Mouse (Mus musculus) hindbrain, embryonic 13.5 days (tissue): ENCODE results near the gene Rab5c. TPM values are rescaled to one million over a fixed set of nuclear protein-coding genes. Genes with fewer than 3 reads are reported as not detected.

Experiments used
- ATAC-seq: fragments of 200-750 bp; cut with Nextera tagmentation; 2 replicates; pipeline ENCODE4 v1.8.0; 2017; ENCODE audit warnings: moderate TSS enrichment; ENCODE audit not compliant: low FRiP score
- H3K27ac ChIP-seq: fragments of 300-500 bp; sonication (generic); 2 replicates; pipeline ENCODE4 v1.5.1; 2015; ENCODE audit warnings: inconsistent platforms, mild to moderate bottlenecking, moderate library complexity
- H3K27me3 ChIP-seq: fragments of 300-500 bp; sonication (generic); 2 replicates; pipeline ENCODE4 v1.6.1; 2015; ENCODE audit warnings: mild to moderate bottlenecking, inconsistent platforms
- H3K36me3 ChIP-seq: fragments of 300-500 bp; sonication (generic); 2 replicates; pipeline ENCODE4 v1.6.1; 2015; ENCODE audit warnings: mild to moderate bottlenecking, inconsistent platforms
- H3K4me1 ChIP-seq: fragments of 300-500 bp; sonication (generic); replicated peaks from 2 replicates; pipeline ENCODE4 v1.6.1; 2015; ENCODE audit warnings: inconsistent platforms
- H3K4me2 ChIP-seq: fragments of 300-500 bp; sonication (generic); 2 replicates; pipeline ENCODE4 v1.6.1; 2015; ENCODE audit warnings: inconsistent platforms, mild to moderate bottlenecking, moderate library complexity
- H3K4me3 ChIP-seq: fragments of 300-500 bp; sonication (generic); 2 replicates; pipeline ENCODE4 v1.5.1; 2015; ENCODE audit warnings: mild to moderate bottlenecking, inconsistent platforms
- H3K9ac ChIP-seq: fragments of 300-500 bp; sonication (generic); 2 replicates; pipeline ENCODE4 v1.6.1; 2015; ENCODE audit warnings: mild to moderate bottlenecking, inconsistent platforms
- H3K9me3 ChIP-seq: fragments of 300-500 bp; sonication (generic); 2 replicates; pipeline ENCODE4 v1.6.1; 2016; ENCODE audit warnings: inconsistent platforms
- WGBS: fragments of 180-500 bp; shearing (Covaris S2); methylation state at CpG from one replicate; pipeline ENCODE4 v1.1.7; 2015; 5-methylcytosine and 5-hydroxymethylcytosine counted together
- polyA plus RNA-seq: library from polyadenylated mRNA; unstranded; fragments of >200 nt; fragmentation: Nextera tagmentation; extraction: Ambion mirVana; gene quantifications from 2 replicates; pipeline ENCODE4 v1.2.1, GENCODE M21; 2015

Rab5c gene
- polyA plus RNA-seq, 1 experiment from 2014 or later: 28.2 TPM

DNA sequence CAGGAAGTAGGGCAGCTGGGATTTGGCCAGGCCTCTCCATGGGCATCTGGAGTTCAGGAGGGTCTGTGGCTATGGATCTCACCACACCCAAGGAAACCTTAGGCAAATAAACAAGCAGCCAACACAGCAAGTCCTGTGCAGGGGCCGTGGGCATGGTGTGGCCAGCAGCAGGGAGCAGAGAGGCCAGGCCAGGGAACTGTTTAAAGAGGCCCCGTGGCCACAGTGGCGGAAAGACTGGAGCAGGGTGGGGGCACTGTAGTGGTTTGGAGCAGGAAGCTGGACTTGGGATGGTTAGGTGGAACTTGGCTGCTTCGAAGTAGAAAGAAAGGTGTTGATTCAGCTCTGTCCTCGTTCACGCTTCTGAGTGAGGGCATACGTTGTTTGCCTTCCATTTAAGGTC lies 50.8 kb downstream of the Rab5c start:
- 85% methylated on average over 7 of the region's 7 CpGs for WGBS
- H3K4me1 ChIP-seq: peaks cover 7% of the 10 kb centered on the region
- H3K4me2 ChIP-seq: no peak overlapping the region
- H3K4me3 ChIP-seq: no peak overlapping the region
- no peak for ATAC-seq
- H3K36me3 ChIP-seq: no peaks in the 10 kb centered on the region
- H3K9ac ChIP-seq: no peak overlapping the region
- no peak overlapping the region for H3K27ac ChIP-seq
- peaks cover 26% of the 10 kb centered on the region for H3K27me3 ChIP-seq
- H3K9me3 ChIP-seq: no peaks in the 10 kb centered on the region

DNA sequence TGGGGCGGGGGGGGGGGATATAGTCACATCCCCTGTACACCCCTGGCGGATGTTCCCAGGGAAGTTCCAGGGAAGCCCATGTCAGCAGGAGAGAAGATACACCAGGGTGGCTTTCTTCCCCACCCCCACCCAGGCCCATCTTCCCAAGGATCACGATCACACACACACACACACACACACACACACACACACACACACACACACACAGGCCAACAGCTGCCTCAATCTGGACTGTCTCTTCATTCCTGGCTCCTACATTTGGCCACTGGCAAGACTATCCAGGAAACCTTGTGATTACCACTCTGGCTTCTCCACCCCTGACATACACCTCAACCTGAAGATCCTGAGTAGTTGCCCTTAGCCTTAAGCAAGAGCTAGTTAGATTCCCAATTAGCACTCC lies 52.6 kb downstream of the Rab5c start:
- H3K4me1 ChIP-seq: no peaks in the 10 kb centered on the region
- no peak overlapping the region for H3K9ac ChIP-seq
- H3K36me3 ChIP-seq: no peaks in the 10 kb centered on the region
- WGBS: 88% methylated on average over 2 of the region's 3 CpGs
- no peak overlapping the region for H3K4me2 ChIP-seq
- H3K4me3 ChIP-seq: no peak overlapping the region
- no peak for ATAC-seq
- H3K27me3 ChIP-seq: peaks cover 7% of the 10 kb centered on the region
- H3K9me3 ChIP-seq: no peaks in the 10 kb centered on the region
- H3K27ac ChIP-seq: no peak overlapping the region

DNA sequence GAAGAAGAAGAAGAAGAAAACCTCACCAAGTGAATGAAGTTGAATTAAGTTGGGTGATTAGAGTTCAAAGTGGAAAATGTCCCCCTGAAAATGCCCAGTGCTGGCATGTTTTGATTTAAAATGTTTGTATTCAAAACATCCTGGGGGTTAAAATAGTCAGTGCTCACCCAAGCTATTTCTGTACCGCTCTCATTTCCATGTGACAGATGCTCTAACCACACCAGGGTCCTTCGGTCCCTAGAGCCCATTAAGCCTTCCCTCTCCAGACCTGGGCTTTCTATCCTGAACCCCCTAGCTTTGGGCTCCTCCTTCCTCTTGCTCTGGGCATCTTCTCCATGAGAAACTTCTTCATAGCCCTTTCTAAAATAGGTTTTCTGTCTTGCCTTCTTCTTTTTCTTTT lies 53.9 kb downstream of the Rab5c start:
- WGBS: 77% methylated on average over 2 of the region's 2 CpGs
- ATAC-seq: no peak
- Histone ChIP-seq H3K27me3 (no peaks in the 10 kb centered on the region), H3K27ac (no peak overlapping the region), H3K9ac (no peak overlapping the region), H3K4me3 (no peak overlapping the region), H3K4me2 (no peak overlapping the region), H3K36me3 (no peaks in the 10 kb centered on the region), H3K4me1 (no peaks in the 10 kb centered on the region), H3K9me3 (no peaks in the 10 kb centered on the region)

DNA sequence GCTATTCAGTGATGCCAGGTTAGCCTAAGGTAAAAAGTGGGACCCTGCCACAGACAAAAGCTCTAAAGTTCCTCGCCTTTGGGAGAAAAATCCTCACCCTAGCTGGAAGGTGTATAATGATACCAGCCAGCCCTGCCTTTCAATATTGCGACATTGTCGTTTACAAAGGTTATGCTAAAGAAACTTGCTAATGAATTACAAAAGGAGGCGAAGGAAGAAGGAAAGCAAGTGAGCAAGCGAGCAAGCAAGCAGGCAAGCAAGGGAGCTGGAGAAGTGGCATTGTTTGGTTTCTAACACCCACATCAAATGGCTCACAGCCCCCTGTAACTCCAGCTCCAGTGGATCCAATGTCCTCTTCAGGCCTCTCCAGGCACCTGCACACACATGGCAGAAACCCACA lies 55.5 kb downstream of the Rab5c start:
- no peaks in the 10 kb centered on the region for H3K36me3 ChIP-seq
- WGBS: 67% methylated on average over 5 of the region's 5 CpGs
- no peaks in the 10 kb centered on the region for H3K27me3 ChIP-seq
- H3K9me3 ChIP-seq: no peaks in the 10 kb centered on the region
- no peak overlapping the region for H3K4me2 ChIP-seq
- H3K27ac ChIP-seq: no peak overlapping the region
- no peak overlapping the region for H3K4me3 ChIP-seq
- no peak for ATAC-seq
- H3K4me1 ChIP-seq: no peaks in the 10 kb centered on the region
- H3K9ac ChIP-seq: no peak overlapping the region

DNA sequence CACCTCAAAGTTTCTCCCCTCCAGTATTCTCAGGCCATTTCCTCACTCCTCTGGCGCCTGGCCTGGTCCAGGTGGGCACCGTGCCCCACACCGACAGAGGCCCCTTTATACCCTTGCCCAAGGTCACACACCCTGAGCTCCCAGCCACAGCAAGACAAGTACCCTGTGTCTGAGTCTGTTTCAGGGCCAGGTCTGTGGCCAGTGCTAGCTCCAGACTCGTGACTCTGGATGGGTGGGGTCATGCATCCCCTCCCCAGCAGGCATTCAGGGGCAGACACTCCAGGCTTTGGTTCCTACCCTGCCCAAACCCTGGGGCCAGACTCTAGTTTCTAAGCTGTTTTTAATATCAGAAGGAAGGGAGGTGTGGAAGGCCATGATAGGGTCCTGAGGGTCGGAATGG lies 56.2 kb downstream of the Rab5c start:
- Histone ChIP-seq H3K9me3 (no peaks in the 10 kb centered on the region), H3K27me3 (no peaks in the 10 kb centered on the region; the same call in 1 of the 2 replicates), H3K4me2 (no peak overlapping the region), H3K4me1 (no peaks in the 10 kb centered on the region), H3K27ac (no peak overlapping the region), H3K4me3 (no peak overlapping the region), H3K36me3 (no peaks in the 10 kb centered on the region), H3K9ac (no peak overlapping the region)
- ATAC-seq: no peak
- WGBS: 78% methylated on average over 5 of the region's 5 CpGs

DNA sequence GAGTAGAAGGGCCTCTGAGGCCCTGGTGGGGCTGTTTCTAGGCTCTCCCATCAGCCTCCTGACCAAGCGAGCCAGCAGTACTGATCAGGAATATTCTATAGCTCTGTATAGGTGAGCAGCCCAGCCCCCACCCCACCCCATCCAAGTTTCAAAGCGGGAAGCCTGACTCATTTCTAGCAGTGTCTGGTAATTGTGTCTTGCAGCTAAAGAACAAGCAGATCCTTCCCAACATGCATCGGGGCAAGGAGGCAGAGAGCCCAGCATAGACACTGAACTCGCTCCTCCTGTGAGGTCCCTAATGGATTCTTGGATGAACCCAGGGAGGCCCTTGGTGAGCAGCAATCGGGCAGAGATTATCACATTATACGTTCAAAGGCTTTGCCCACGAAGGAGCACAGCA lies 60.2 kb downstream of the Rab5c start:
- Histone ChIP-seq H3K4me3 (no peak overlapping the region), H3K36me3 (no peaks in the 10 kb centered on the region), H3K9ac (no peak overlapping the region), H3K27ac (no peak overlapping the region), H3K9me3 (no peaks in the 10 kb centered on the region), H3K27me3 (peaks cover 16% of the 10 kb centered on the region), H3K4me1 (peaks cover 8% of the 10 kb centered on the region), H3K4me2 (no peak overlapping the region)
- ATAC-seq: no peak
- WGBS: 65% methylated on average over 7 of the region's 7 CpGs

DNA sequence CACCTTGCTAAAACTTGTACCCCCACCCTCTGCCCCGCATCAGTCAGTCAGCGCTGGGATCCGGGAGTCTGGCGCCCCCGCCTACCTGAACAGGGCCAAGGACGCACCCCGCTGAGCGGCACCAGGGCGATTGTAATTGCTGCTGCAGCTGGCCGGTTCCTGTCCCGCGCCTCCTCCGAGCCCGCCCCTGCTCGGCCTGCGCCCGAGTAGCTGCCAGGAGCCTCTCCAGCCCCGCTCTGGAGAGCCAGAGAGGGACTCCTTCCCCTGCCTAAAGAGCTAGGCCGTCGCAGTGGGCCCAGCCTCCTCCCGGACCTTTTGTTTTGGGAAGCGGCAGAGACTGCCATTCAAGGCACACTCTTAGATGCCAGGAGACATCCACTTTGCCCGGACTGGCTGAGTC lies 64.8 kb downstream of the Rab5c start:
- peaks cover 5% of the 10 kb centered on the region; the same call in 1 of the 2 replicates for H3K9me3 ChIP-seq
- peaks cover 26% of the 10 kb centered on the region for H3K27me3 ChIP-seq
- H3K4me1 ChIP-seq: peaks cover 9% of the 10 kb centered on the region
- H3K9ac ChIP-seq: peak overlapping the region; percentile 67
- ATAC-seq: no peak
- H3K4me3 ChIP-seq: no peak overlapping the region
- no peak overlapping the region for H3K27ac ChIP-seq
- H3K4me2 ChIP-seq: peak overlapping the region; percentile 40
- H3K36me3 ChIP-seq: no peaks in the 10 kb centered on the region
- under 1% methylated on average over 22 of the region's 23 CpGs for WGBS

DNA sequence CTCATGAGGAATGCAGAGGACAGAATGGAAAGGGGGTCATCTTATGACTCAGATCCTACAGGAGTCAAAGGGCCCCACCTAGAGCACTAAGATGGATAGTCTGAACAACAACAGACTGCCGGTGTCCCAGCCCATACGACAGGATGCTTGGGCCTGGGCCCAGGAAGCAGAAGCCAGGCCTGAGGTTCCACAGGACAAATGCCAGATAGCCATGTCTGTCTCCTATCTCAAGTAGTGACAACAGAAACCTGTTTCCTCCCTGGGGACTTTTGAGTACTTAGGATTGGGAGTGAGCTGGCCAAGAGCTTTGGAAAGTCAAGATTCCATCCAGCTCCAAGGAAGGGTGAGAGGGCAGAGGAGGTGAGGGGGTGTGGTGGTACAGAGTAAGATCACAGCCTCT lies 66.1 kb downstream of the Rab5c start:
- WGBS: 87% methylated on average over 2 of the region's 2 CpGs
- no peak overlapping the region for H3K4me3 ChIP-seq

DNA sequence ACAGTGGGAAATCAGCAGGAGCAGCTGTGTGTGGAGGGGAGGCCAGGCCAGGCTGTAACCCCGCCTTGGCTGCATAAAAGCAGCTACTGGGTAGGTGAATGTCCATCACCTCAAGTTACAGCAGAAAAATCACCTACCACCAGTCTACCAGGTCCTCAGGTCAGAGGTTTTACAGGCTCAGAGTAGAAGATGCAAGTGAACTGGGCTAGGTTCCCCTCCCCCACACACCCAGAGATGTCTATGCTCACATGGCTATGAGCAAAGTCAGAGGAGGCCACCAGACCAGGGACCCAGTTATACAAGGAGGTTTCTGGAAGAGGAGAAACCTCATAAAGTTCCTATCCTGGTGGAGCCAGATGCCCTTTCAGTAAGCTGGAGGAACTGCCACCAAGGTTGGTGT lies 67.0 kb downstream of the Rab5c start:
- 78% methylated on average over 1 of the region's 1 CpGs for WGBS
- peaks cover 26% of the 10 kb centered on the region for H3K27me3 ChIP-seq
- ATAC-seq: no peak
- no peaks in the 10 kb centered on the region for H3K36me3 ChIP-seq
- no peak overlapping the region for H3K4me2 ChIP-seq
- peaks cover 9% of the 10 kb centered on the region for H3K4me1 ChIP-seq
- no peak overlapping the region for H3K4me3 ChIP-seq
- H3K9me3 ChIP-seq: peaks cover 5% of the 10 kb centered on the region; the same call in 1 of the 2 replicates
- no peak overlapping the region for H3K27ac ChIP-seq
- no peak overlapping the region for H3K9ac ChIP-seq

More for the DNA sequence above, 66.1 kb downstream of the Rab5c start:
- Histone ChIP-seq H3K27me3 (peaks cover 26% of the 10 kb centered on the region), H3K9me3 (peaks cover 5% of the 10 kb centered on the region; the same call in 1 of the 2 replicates), H3K27ac (no peak overlapping the region), H3K4me2 (no peak overlapping the region), H3K36me3 (no peaks in the 10 kb centered on the region), H3K4me1 (peaks cover 9% of the 10 kb centered on the region), H3K9ac (no peak overlapping the region)
- ATAC-seq: no peak

Other genes with a start within 250 kb of the Rab5c start
- gene Acly, start 210.2 kb downstream of the Rab5c start, polyA plus RNA-seq: 255 and 257 TPM in 2 replicates
- gene Ttc25, start 192.6 kb downstream of the Rab5c start, polyA plus RNA-seq: 2.0 and 2.8 TPM in 2 replicates
- gene Cnp, start 163.3 kb downstream of the Rab5c start, polyA plus RNA-seq: 34.5 and 37.0 TPM in 2 replicates
- 110 and 115 TPM in 2 replicates for gene Nkiras2, start 119.0 kb downstream of the Rab5c start, polyA plus RNA-seq
- 308 and 315 TPM in 2 replicates for gene Dnajc7, start 118.0 kb downstream of the Rab5c start, polyA plus RNA-seq
- gene Zfp385c, start 45.8 kb downstream of the Rab5c start, polyA plus RNA-seq: 0.13 and 0.40 TPM in 2 replicates
- 2.7 and 3.0 TPM in 2 replicates for gene Dhx58, start 33.9 kb downstream of the Rab5c start, polyA plus RNA-seq
- 47.4 and 48.0 TPM in 2 replicates for gene Kat2a, start 25.8 kb downstream of the Rab5c start, polyA plus RNA-seq
- 0.43 TPM in 1 of 2 replicates, not detected in the other for gene Hspb9, start 24.4 kb downstream of the Rab5c start, polyA plus RNA-seq
- gene Kcnh4, start 21.7 kb upstream of the Rab5c start, polyA plus RNA-seq: 7.4 and 7.5 TPM in 2 replicates
- 0.42 TPM in 1 of 2 replicates, not detected in the other for gene Hcrt, start 24.7 kb upstream of the Rab5c start, polyA plus RNA-seq
- 3.8 and 5.9 TPM in 2 replicates for gene Ghdc, start 32.7 kb upstream of the Rab5c start, polyA plus RNA-seq
- gene Stat5b, start 112.5 kb upstream of the Rab5c start, polyA plus RNA-seq: 14.1 and 15.7 TPM in 2 replicates
- gene Stat5a, start 121.1 kb upstream of the Rab5c start, polyA plus RNA-seq: 2.1 and 2.3 TPM in 2 replicates
- gene Stat3, start 201.3 kb upstream of the Rab5c start, polyA plus RNA-seq: 51.5 and 53.3 TPM in 2 replicates
- gene Cavin1, start 232.7 kb upstream of the Rab5c start, polyA plus RNA-seq: 42.0 and 43.9 TPM in 2 replicates